Mouse (Mus musculus) megakaryocyte, embryonic 14.5 days (primary cell): ENCODE measurements at regions not wholly inside any gene's neighbourhood (a gene's known extent, or its start where the extent isn't known, plus 50 kb on each side); places are given as distances from the start of the nearest gene placed in this dataset.

Experiments
- H3K27me3 ChIP-seq: replicated peaks from 2 replicates; pipeline ENCODE3; 2012; ENCODE audit warnings: inconsistent platforms
- H3K36me3 ChIP-seq: replicated peaks from 2 replicates; pipeline ENCODE3; 2012; ENCODE audit warnings: low read length, inconsistent platforms, mixed read lengths
- H3K4me1 ChIP-seq: 2 replicates; pipeline ENCODE4 v1.6.1; 2012; ENCODE audit warnings: inconsistent platforms
- H3K4me3 ChIP-seq: replicated peaks from 2 replicates; pipeline ENCODE3; 2012; ENCODE audit warnings: moderate library complexity, mild to moderate bottlenecking, inconsistent platforms
- H3K9me3 ChIP-seq: 2 replicates; pipeline ENCODE4 v1.6.1; 2012; ENCODE audit warnings: inconsistent platforms
- FLI1 ChIP-seq: IDR thresholded peaks from 2 replicates; pipeline ENCODE4 v1.6.1; 2012; ENCODE audit warnings: low read length, inconsistent platforms, mixed read lengths
- GATA1 ChIP-seq: IDR thresholded peaks from 3 replicates; pipeline ENCODE4 v1.6.1; 2012; ENCODE audit warnings: mixed read lengths, low read length, inconsistent platforms, borderline replicate concordance

DNA sequence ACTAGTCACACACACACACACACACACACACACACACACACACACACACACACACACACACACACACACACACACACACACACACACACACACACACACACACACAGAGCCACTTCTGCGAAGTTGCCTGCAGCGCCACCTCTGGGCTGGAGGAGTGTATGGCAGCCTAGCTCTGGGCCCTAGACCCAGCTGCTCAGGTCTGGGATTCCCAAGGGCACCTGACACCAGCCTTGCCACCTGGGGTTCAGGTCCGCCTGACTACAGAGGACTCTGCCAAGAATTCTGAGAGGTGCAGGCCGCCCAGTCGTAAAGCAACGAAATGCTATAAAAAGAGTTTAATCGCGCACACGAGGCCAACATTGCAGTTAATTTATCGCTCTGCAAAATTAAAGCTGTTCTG, 163.8 kb downstream of the Kif26a start:
- Histone ChIP-seq H3K4me1 (no peaks in the 10 kb centered on the region), H3K27me3 (peaks cover 30% of the 10 kb centered on the region), H3K36me3 (no peaks in the 10 kb centered on the region), H3K9me3 (no peaks in the 10 kb centered on the region), H3K4me3 (no peak overlapping the region)
- no peak for TF ChIP-seq FLI1
- no peak for TF ChIP-seq GATA1

DNA sequence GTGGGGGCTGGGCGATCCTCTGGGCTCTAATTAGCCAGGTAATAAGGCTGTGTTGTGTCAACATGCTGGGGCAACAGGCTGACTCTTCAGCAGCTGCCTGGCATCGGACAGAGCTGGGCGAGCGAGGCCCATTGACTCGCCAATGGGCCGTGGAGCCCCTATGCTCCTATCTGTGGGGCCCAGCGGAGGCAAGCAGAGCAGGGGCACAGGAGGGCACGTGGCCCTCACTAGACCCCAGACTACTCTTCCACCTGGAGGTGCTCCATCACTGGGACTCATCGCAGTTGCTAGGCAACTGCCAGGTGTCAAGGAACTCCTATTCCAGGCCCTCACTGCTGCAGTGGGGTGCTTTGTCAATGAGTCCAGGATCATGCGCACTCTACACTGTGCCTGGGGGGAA, 164.7 kb downstream of the Kif26a start:
- H3K27me3 ChIP-seq = peaks cover 28% of the 10 kb centered on the region
- TF ChIP-seq GATA1 (no peak), FLI1 (no peak)

DNA sequence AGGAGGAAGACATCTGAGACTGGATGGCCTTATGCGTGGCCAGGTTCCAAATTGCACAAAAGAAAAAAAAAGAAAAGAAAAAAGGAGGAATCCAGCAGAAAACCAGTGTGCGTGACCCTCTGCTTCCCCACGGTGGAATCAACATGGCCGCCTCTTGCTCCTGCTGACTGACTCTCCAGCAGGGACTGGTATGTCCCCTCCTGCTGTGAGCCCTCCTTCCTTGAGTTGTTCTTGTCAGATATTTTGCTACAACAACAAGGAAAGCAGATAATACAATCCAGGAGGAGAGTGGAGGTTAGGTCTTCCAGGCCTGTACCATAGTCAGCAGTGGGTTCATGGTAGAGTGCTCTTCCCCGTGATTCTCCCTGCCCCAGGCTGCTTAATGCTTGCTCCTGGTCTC, 168.8 kb downstream of the Kif26a start:
- Histone ChIP-seq H3K27me3 (peaks cover 47% of the 10 kb centered on the region), H3K9me3 (no peaks in the 10 kb centered on the region), H3K36me3 (no peaks in the 10 kb centered on the region), H3K4me3 (no peak overlapping the region), H3K4me1 (no peaks in the 10 kb centered on the region)
- TF ChIP-seq GATA1 (no peak), FLI1 (no peak)

More for the DNA sequence above, 164.7 kb downstream of the Kif26a start:
- no peaks in the 10 kb centered on the region for H3K9me3 ChIP-seq
- H3K4me3 ChIP-seq = no peak overlapping the region
- H3K36me3 ChIP-seq = no peaks in the 10 kb centered on the region
- no peaks in the 10 kb centered on the region for H3K4me1 ChIP-seq

DNA sequence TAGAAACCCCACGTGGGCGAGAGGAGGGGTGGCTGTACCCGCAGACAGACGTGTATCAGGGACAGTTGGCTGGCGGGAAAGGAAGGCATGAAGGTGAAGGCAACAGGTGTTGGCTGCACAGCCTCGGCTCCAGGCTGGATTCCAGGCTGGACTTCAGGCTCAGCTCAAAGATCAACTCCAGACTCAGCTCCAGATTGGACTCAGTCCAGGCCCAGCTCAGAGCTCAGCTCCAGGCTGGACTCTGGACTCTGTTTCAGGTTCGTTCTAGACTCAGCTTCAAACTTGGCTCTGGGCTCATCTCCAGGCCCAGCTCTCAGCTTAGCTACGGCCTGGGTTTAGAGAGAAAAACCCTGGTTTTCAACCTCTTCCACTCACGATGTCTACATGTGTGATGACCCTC, 171.2 kb downstream of the Kif26a start:
- no peak for TF ChIP-seq GATA1
- TF ChIP-seq FLI1 = no peak

DNA sequence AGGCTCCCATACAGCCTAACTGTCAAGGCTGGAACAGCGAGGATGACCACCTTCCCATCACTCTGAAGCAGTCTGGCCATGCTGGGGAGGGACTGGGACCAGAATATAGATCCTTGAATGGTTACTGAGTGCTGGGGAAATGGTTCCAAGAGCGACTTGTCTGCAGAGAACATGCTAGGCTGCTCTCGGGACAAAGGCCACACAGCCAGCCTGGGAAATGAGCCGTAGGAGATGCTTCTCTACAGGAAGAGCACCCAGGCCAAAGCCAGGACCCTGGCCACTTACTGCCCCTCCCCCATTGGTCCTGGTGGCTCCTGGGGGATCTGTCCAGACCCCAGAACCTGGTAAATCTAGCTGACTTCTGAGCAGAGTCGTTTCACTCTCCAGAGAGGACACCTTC, 170.8 kb upstream of the A530016L24Rik start:
- Histone ChIP-seq H3K4me3 (no peak overlapping the region), H3K36me3 (no peaks in the 10 kb centered on the region), H3K4me1 (no peaks in the 10 kb centered on the region), H3K27me3 (peaks cover 42% of the 10 kb centered on the region), H3K9me3 (peaks cover 5% of the 10 kb centered on the region)
- TF ChIP-seq GATA1 = no peak
- no peak for TF ChIP-seq FLI1

More for the DNA sequence above, 171.2 kb downstream of the Kif26a start:
- Histone ChIP-seq H3K4me3 (no peak overlapping the region), H3K27me3 (peaks cover 39% of the 10 kb centered on the region), H3K9me3 (no peaks in the 10 kb centered on the region), H3K4me1 (no peaks in the 10 kb centered on the region), H3K36me3 (no peaks in the 10 kb centered on the region)

DNA sequence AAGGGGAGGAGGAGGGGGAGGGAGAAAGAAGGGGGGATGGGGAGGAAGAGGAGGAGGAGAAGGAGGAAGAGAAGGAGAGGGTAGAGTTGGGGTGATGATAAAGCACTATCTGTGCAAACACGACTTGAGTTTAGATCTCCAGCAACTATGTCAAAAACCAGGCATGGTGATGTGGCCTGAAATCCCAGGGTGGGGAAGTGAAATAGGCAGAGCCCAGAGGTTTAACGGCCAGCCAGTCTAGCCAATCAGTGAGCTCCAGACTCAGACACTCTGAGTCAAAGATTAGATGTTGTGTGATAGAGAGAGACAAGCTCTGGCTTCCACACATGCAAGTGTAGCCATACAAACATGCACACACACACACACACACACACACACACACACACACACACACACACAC, 167.1 kb upstream of the A530016L24Rik start:
- Histone ChIP-seq H3K9me3 (peaks cover 5% of the 10 kb centered on the region), H3K4me1 (no peaks in the 10 kb centered on the region), H3K27me3 (peaks cover 53% of the 10 kb centered on the region), H3K4me3 (no peak overlapping the region), H3K36me3 (no peaks in the 10 kb centered on the region)
- TF ChIP-seq FLI1 (no peak), GATA1 (no peak)

DNA sequence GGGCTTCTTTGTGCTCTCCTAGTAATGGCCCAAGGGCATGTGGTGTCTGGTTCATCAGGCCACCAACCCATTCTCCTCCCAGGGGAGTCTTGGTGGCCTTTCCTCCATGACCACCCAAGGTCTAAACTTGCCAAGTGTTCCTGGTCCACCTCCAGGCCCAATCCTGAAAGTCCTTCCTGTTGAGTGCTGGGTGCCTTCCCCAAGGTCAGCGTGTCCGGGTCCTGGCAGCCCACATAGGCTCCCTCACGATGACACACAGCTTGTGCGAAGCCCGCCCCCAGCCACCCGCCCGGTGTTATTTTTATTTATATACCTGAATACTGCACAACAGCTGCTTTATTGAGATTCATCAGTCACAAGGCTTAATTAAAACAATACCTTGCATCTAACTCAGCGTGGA, 161.8 kb upstream of the A530016L24Rik start:
- Histone ChIP-seq H3K4me3 (no peak overlapping the region), H3K27me3 (peaks cover 76% of the 10 kb centered on the region), H3K9me3 (peaks cover 5% of the 10 kb centered on the region), H3K36me3 (no peaks in the 10 kb centered on the region), H3K4me1 (peaks cover 8% of the 10 kb centered on the region)
- no peak for TF ChIP-seq GATA1
- no peak for TF ChIP-seq FLI1

DNA sequence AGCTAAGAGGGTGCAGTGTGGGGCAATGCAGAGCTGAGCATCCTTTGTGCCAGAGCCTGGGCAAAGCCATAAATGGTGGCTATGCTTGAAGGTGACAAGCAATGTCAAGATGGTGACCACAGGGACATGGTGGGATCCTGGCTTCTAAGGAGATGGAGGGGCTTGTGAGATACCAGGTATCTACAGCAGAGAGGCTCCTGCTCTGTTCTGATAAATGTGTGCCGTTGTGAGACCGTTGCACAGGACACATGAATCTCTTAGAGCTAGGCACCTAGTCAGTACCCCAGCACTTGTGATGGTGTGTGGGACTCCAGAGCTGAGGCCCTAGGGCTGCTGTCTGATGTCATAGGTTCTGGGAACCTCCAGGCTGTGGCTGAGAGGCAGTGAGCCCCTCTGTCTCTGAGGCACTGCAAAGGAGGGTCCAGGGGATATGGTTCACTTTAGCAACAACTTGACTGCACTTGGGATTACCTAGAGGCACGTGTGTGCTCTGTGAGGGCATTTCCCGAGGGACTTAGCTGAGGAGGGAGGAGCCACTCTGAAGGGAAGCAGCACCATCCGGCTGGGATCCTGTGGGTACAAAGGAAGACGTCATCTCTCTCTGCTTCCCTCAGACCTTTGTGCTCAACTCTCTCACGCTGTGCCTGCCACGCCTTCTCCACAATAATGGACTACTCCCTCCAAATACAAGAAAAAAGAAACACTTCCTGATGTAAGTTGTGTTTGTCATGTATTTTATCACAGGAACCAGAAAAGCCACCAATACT, 160.3 kb upstream of the A530016L24Rik start:
- TF ChIP-seq FLI1 = no peak
- TF ChIP-seq GATA1 = no peak
- peaks cover 8% of the 10 kb centered on the region for H3K4me1 ChIP-seq
- H3K9me3 ChIP-seq = no peaks in the 10 kb centered on the region
- H3K36me3 ChIP-seq = no peaks in the 10 kb centered on the region
- no peak overlapping the region for H3K4me3 ChIP-seq
- peaks cover 78% of the 10 kb centered on the region for H3K27me3 ChIP-seq

DNA sequence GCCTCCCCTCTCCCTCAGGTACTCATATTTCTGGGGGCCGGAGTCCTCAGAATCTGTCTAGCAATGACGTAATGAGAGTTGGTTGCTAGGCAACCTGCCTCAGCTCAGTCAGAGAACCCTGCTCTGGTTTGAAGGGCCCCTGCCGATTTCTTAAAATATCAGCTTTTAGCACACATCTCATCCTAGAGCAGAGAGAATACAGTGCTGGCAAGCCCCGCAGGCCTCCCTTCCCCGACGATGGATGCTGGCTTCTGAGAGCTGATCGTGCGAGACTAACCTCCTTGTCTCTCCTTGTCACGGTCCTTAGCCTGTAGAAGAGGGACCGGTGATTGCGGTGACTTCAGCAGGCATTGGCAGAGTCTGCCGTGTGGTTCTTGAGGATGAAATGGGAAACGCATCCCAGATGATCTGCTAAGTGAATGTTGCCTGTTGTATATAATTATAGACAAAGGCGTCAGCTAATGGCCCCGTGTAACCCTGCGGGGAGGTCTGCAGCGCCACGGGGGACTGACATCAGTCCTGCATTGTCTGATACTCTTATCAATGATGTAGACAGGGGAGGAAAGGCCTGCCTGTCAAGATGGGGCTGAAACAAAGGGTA, 159.4 kb upstream of the A530016L24Rik start:
- Histone ChIP-seq H3K27me3 (peaks cover 74% of the 10 kb centered on the region), H3K4me1 (peaks cover 8% of the 10 kb centered on the region), H3K4me3 (no peak overlapping the region), H3K9me3 (no peaks in the 10 kb centered on the region), H3K36me3 (no peaks in the 10 kb centered on the region)
- TF ChIP-seq GATA1 = no peak
- no peak for TF ChIP-seq FLI1

DNA sequence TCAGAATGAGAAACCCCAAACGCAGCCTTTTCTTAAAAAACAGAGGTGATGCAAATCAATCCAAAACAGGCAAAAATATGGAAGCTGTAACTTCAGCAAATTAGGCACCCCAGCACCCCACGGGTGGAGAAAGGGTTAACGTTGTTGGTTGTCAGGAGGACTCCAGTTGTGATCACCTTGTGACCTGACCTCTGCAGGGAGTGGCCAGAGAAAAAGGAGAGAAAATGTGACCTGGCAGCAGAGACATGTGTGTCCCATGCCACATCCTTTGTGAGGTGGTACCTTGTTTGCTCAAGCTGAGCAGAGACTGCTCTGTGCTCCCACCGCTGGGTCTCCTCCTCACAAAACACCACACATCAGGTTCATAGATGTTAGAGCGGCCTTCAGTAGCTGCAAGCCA, 158.7 kb upstream of the A530016L24Rik start:
- Histone ChIP-seq H3K27me3 (peaks cover 71% of the 10 kb centered on the region), H3K4me1 (peaks cover 8% of the 10 kb centered on the region), H3K4me3 (no peak overlapping the region), H3K9me3 (no peaks in the 10 kb centered on the region), H3K36me3 (no peaks in the 10 kb centered on the region)
- no peak for TF ChIP-seq GATA1
- TF ChIP-seq FLI1 = no peak
